Mouse (Mus musculus) frontal cortex, adult 2 months (tissue): ENCODE data around the gene Gm11027. TPM values are rescaled to one million over a fixed set of nuclear protein-coding genes. Genes with fewer than 3 reads are reported as not detected.

Experiments
- DNase-seq, 2 experiments: peaks; one replicate each; pipeline ENCODE4 v3.0.0; 2022; ENCODE audit warnings: low spot score in 1 of 2; ENCODE audit errors: extremely low spot score in 1 of 2
- polyA plus RNA-seq: library from polyadenylated mRNA; depleted of rRNA; stranded (reverse); fragments of >200 nt; gene quantifications from 2 replicates; pipeline ENCODE4 v1.2.3, GENCODE M21; 2012

The Gm11027 gene
- polyA plus RNA-seq, 1 experiment, result not detected

- no peak for DNase-seq
Observed at GRCm38 (mm10) chr12:116278541-116278940, 3.4 kb downstream of the Gm11027 start.

DNA sequence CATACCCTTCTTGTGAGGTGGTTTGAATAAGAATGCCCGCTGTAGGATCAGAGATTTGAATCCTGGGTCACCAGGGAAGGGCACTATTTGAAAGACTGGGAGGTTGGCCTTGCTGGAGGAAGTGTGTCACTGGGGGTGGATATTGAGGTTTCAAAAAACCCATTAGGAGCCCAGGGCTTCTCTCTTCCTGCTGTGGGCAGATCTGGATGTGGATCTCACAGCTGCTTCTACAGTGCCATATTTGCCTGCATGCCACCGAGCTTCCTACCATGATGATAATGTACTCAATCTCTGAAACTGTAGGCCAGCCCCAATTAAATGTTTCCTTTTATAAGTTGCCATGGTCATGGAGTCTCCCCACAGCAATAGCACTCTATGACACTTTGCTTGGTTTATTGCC, 4.0 kb downstream of the Gm11027 start:
- no peak for DNase-seq

GRCm38 (mm10) chr12:116280149-116280652, 5.0 kb downstream of the Gm11027 start:
- DNase-seq, result no peak

GRCm38 (mm10) chr12:116280653-116281364, 5.6 kb downstream of the Gm11027 start, which contains the start of gene Esyt2:
TSS of gene Esyt2 (plus strand) at chr12:116281196.
- peak; percentile 99 to 100 for DNase-seq

DNA sequence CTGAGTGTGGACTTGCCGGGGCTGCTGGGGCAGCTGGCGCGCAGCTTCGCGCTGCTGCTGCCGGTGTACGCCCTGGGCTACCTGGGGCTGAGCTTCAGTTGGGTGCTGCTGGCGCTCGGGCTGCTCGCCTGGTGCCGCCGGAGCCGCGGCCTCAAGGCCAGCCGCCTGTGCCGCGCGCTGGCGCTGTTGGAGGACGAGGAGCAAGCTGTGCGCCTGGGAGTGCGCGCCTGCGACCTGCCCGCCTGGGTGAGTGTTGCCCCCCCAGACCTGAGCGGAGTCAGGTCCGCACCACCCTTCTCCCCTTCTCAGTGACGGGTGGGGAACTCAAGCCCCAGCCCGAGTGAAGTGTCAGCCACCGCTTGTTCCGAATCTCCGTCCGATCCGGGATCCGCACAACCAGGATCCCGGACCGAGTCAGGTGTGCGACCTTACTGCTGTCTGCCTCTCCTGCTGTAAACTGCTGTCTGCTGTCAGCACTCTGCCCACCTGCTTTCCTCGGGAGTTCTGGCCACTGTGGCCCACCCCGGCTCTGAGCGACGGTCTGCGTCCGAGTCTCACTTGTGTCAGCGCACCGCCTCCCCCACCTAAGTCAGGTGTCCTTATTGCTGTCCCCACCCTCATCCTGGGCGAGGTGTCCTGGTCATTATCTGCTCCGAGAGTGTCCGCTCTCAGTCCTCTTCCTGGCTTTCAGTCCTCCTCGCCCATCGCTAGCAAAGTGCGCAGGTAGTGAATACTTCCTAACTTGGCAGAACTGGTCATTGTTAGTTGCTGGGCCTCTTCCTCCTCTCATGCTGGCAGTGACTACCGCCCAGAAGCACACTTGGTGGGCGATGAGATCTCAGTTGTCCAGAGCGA, 6.5 kb downstream of the Gm11027 start:
- DNase-seq, result peak; percentile 11 to 25

GRCm38 (mm10) chr12:116282856-116283255, 7.7 kb downstream of the Gm11027 start:
- DNase-seq, result no peak

DNA sequence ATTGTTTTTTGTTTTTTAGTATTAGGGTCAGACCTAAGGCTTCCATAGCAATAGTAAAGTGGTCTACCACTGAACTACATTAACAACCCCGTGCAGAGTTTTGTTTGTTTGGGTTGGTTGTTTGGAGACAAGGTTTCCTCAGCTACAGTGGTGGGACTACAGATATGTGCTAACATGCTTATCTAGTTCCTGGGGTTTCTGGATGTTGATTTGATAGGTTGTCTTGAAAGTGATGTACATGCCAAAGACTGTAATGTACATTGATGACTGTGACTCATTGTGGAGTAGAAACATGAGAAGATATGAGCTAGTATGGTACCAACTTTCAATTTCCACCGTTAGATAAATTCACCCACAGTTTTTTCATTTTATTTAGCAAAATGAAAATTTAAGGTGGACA, 8.3 kb downstream of the Gm11027 start:
- DNase-seq, result no peak

- no peak for DNase-seq
Observed at GRCm38 (mm10) chr12:116293185-116293584, 18.0 kb downstream of the Gm11027 start.

DNA sequence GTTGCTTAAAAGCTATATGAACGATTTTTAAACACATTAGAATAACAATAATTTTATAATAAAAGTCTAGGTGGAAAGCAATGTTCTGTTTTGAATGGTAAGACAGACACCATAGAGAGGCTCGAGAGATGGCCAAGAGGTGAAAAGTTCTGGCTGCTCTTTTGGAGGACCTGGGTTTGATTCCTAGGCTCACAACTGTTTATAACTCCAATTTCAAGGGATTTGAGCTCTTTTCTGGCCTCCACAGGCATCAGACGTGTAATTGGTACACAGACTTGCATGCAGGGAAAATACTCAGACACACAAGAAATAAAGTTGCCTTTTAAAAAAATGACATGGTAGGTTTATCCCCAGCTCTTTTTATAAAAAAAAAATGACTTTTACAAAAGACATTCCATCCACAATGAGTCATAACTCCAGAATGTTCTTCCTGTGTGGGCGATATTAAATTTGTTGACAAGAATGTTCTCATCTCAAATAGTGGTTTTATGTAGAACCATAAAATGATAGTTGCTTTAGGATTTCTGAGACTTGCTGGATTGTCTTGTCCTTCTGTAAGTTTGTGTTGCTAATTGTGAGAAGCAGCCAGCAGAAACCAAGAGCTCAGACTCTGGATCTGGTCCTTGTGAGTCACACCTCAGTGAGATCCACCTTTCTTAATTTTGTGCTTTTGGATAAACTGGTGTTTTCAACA, 18.6 kb downstream of the Gm11027 start:
- DNase-seq, result peak in 1 of 2 experiments; percentile 76

DNA sequence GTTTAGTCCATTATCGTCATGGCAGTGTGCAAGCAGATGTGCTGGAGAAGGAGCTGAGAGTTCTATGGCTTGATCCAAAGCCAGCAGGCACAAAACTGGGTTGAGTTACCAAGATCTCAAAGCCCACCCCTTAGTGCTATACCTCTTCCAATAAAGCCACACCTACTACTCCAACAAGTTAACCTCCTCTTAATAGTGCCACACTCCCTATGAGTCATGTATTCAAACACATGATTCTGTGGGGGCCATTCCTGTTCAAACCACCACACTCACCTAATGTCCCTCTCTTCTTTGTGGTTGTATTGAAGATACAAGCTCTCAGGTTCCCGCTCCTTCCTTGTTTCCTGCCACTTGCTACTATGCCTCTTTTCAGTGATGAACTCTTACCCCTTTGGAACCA, 24.7 kb downstream of the Gm11027 start:
- no peak for DNase-seq

DNA sequence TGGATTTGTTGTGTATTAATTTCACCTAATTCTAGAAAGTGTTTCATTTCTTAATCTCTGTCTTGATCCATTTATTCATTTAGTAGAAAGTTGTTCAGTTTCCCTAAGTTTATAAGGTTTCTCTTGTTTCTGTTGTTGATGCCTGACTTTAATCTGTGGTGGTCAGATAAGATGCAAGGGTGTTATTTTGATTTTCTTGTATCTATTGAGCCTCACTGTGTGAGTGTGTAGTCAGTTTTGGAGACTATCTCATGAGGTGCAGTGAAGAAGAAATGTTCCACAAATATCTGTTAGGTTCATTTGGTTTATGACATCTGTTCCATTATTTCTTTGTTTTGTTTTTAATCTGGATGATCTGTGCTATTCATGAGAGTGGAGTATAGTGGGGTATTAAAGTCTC, 27.0 kb downstream of the Gm11027 start:
- DNase-seq, result no peak

DNA sequence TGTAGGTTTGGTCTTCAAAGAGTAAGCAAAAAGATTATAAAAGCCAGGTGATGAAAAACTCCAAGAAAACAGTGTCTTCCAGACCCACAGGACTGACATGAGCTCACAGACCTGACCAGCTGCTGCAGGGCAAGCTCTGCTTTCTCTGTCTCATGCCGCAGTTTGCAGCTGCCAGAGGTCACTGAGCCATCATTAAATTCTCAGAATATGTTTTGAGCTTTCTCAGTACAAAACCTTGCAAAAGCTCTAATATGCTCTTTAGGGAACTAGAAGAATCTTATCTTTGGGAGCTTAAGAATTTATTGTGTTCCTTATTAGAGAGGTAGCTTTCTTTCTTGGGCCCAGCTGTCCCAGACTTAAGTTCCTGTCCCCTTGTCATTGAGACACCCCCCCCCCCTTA, 30.9 kb downstream of the Gm11027 start:
- no peak for DNase-seq

GRCm38 (mm10) chr12:116307870-116308269, 32.7 kb downstream of the Gm11027 start:
- no peak for DNase-seq

DNA sequence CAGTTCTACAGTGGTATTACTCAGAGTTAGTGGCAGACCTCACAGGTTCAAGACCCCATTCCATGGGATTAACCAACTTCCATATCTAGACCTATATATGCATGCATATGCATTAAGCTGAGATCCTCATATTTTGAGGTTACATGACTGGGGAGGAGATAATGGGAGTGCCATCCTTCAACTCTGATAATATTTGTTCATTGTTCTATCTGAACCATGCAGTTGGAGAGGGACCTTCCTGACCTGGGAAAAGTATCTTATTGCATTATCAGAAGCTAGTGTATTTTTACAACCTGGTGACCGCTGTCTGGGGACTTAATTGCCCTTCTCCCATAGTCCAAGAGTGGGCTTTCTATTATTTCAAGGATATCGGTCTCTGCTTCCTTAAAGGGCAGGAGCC, 33.4 kb downstream of the Gm11027 start:
- no peak for DNase-seq

GRCm38 (mm10) chr12:116313816-116314215, 38.6 kb downstream of the Gm11027 start:
- DNase-seq, result no peak

- DNase-seq, result no peak
Observed at GRCm38 (mm10) chr12:116315498-116315897, 40.3 kb downstream of the Gm11027 start.

DNA sequence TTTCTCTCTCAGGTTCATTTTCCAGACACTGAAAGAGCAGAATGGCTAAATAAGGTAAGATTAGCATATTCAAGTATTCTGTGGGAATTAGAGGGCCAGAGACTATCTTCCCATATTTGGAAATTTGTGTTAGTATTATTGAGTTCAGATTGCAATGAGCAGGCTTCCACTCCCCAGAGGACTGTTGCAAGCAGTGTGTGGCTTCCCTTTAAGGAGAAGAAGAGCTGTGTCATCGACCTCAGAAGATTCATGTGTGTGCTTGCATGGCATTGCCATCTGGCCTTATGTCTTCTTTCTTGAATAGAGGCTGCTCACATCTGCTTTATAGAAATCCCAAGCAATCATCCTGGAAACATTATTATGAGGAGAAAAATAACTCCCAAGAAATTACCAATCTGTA, 42.6 kb downstream of the Gm11027 start:
- DNase-seq, result no peak
